Mouse (Mus musculus) embryonic facial prominence, embryonic 10.5 days (tissue): Measurements from ENCODE around the gene Aif1. TPM values are rescaled to one million over a fixed set of nuclear protein-coding genes. Genes with fewer than 3 reads are reported as not detected.

ENCODE experiments used
- microRNA-seq: library from miRNA; unstranded; fragments of <30 nt; microRNA quantifications from one replicate; pipeline ENCODE4, GENCODE M21; 2017
- polyA plus RNA-seq: library from polyadenylated mRNA; unstranded; fragments of >200 nt; fragmentation: Nextera tagmentation; extraction: Ambion mirVana; gene quantifications from 2 replicates; pipeline ENCODE4 v1.2.1, GENCODE M21; 2016

Aif1 gene
- polyA plus RNA-seq, 1 experiment from 2014 or later, result 3.9 TPM

Small RNA genes within 50 kb of the gene (microRNA-seq; reads per million reads assigned to microRNA genes)
- not detected for gene Mir6973a
- gene Mir6974, result not detected

Other genes with a start within 250 kb of the Aif1 start
- 14.0 and 19.3 TPM in 2 replicates for gene Neu1, start 244.8 kb downstream of the Aif1 start, polyA plus RNA-seq
- 0.13 and 0.15 TPM in 2 replicates for gene Hspa1b, start 216.8 kb downstream of the Aif1 start, polyA plus RNA-seq
- gene Gm20481, start 206.2 kb downstream of the Aif1 start, polyA plus RNA-seq, result not detected in 2 replicates
- 1.3 and 1.9 TPM in 2 replicates for gene Hspa1a, start 203.9 kb downstream of the Aif1 start, polyA plus RNA-seq
- 1.1 TPM in 2 replicates for gene Hspa1l, start 203.4 kb downstream of the Aif1 start, polyA plus RNA-seq
- 339 and 361 TPM in 2 replicates for gene Lsm2, start 194.2 kb downstream of the Aif1 start, polyA plus RNA-seq
- 197 and 223 TPM in 2 replicates for gene Vars, start 175.1 kb downstream of the Aif1 start, polyA plus RNA-seq
- 0.18 and 0.21 TPM in 2 replicates for gene Vwa7, start 159.5 kb downstream of the Aif1 start, polyA plus RNA-seq
- 4.2 and 5.6 TPM in 2 replicates for gene Sapcd1, start 148.1 kb downstream of the Aif1 start, polyA plus RNA-seq
- 3.9 and 4.4 TPM in 2 replicates for gene Msh5, start 129.3 kb downstream of the Aif1 start, polyA plus RNA-seq
- 190 and 191 TPM in 2 replicates for gene Clic1, start 126.1 kb downstream of the Aif1 start, polyA plus RNA-seq
- 482 and 503 TPM in 2 replicates for gene Ddah2, start 117.0 kb downstream of the Aif1 start, polyA plus RNA-seq
- 0.31 and 0.35 TPM in 2 replicates for gene Ly6g6c, start 110.7 kb downstream of the Aif1 start, polyA plus RNA-seq
- 0.52 and 0.93 TPM in 2 replicates for gene Mpig6b, start 109.9 kb downstream of the Aif1 start, polyA plus RNA-seq
- gene Ly6g6e, start 99.2 kb downstream of the Aif1 start, polyA plus RNA-seq, result 0.83 and 1.00 TPM in 2 replicates
- gene Ly6g6d, start 98.0 kb downstream of the Aif1 start, polyA plus RNA-seq, result 1.3 TPM in 1 of 2 replicates, not detected in the other
- gene Ly6g6f, start 90.5 kb downstream of the Aif1 start, polyA plus RNA-seq, result 0.51 and 0.62 TPM in 2 replicates
- gene Abhd16a, start 86.8 kb downstream of the Aif1 start, polyA plus RNA-seq, result 59.4 and 60.0 TPM in 2 replicates
- gene Ly6g5c, start 67.8 kb downstream of the Aif1 start, polyA plus RNA-seq, result not detected in 2 replicates
- 1.5 and 1.6 TPM in 2 replicates for gene Ly6g5b, start 60.6 kb downstream of the Aif1 start, polyA plus RNA-seq
- gene Gpank1, start 54.6 kb downstream of the Aif1 start, polyA plus RNA-seq, result 32.5 and 33.3 TPM in 2 replicates
- gene Csnk2b, start 54.0 kb downstream of the Aif1 start, polyA plus RNA-seq, result 283 and 288 TPM in 2 replicates
- gene D17H6S53E, start 49.7 kb downstream of the Aif1 start, polyA plus RNA-seq, result 9.6 and 9.7 TPM in 2 replicates
- 0.40 and 0.69 TPM in 2 replicates for gene Apom, start 44.0 kb downstream of the Aif1 start, polyA plus RNA-seq
- gene Bag6, start 40.9 kb downstream of the Aif1 start, polyA plus RNA-seq, result 73.8 and 77.8 TPM in 2 replicates
- gene Prrc2a, start 11.2 kb downstream of the Aif1 start, polyA plus RNA-seq, result 203 and 205 TPM in 2 replicates
- gene Lst1, start 12.4 kb upstream of the Aif1 start, polyA plus RNA-seq, result 2.6 and 6.9 TPM in 2 replicates
- gene Ltb, start 18.4 kb upstream of the Aif1 start, polyA plus RNA-seq, result 0.16 and 0.34 TPM in 2 replicates
- gene Tnf, start 25.9 kb upstream of the Aif1 start, polyA plus RNA-seq, result not detected in 2 replicates
- gene Lta, start 29.3 kb upstream of the Aif1 start, polyA plus RNA-seq, result not detected in 2 replicates
- gene Gm16181, start 44.8 kb upstream of the Aif1 start, polyA plus RNA-seq, result 0.33 and 0.40 TPM in 2 replicates
- 5.2 and 5.6 TPM in 2 replicates for gene Atp6v1g2, start 57.6 kb upstream of the Aif1 start, polyA plus RNA-seq
- gene Nfkbil1, start 59.7 kb upstream of the Aif1 start, polyA plus RNA-seq, result 9.3 and 9.6 TPM in 2 replicates
- gene Ddx39b, start 65.7 kb upstream of the Aif1 start, polyA plus RNA-seq, result 726 and 735 TPM in 2 replicates
- gene H2-D1, start 86.7 kb upstream of the Aif1 start, polyA plus RNA-seq, result 30.3 and 32.9 TPM in 2 replicates
- gene H2-Q1, start 144.3 kb upstream of the Aif1 start, polyA plus RNA-seq, result not detected in 2 replicates
- gene H2-Q2, start 166.2 kb upstream of the Aif1 start, polyA plus RNA-seq, result 0.75 and 0.88 TPM in 2 replicates
- gene H2-Q4, start 203.5 kb upstream of the Aif1 start, polyA plus RNA-seq, result 1.5 and 1.6 TPM in 2 replicates
- gene H2-Q6, start 248.8 kb upstream of the Aif1 start, polyA plus RNA-seq, result 1.5 and 1.6 TPM in 2 replicates